Mouse (Mus musculus): Measurements from ENCODE around the gene Asb10.
A peak's percentile ranks its signal among the peaks of the same experiment; 100 is the strongest.

The Asb10 gene

GRCm38 (mm10) chr5:24534292-24534691, 6.5 kb downstream of the Asb10 start:
- DNase-seq: peak; percentile 25

DNA sequence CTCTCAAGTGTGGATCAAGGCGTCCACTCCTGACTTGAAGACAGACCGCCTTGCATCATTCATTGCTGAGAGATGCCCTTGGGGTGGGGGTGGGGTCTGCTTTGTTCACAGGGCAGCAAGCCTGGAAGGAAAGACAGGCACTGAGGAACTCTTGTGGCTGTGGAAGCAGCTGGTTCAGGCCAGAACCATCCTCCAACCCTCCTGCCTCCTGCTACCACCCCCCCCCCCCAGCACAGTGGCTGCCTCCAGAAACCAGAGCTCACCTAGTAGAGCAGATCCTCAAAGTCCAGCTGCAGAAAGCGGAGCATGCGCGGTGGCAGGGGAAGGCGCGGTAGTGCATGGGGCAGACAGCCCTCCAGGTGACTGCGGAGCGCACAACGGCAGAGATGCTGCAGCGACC, 7.4 kb downstream of the Asb10 start:
- DNase-seq: no peak

- DNase-seq: peak; percentile 95
These were observed 10.6 kb downstream of the Asb10 start for GRCm38 (mm10) chr5:24530042-24530689.

DNA sequence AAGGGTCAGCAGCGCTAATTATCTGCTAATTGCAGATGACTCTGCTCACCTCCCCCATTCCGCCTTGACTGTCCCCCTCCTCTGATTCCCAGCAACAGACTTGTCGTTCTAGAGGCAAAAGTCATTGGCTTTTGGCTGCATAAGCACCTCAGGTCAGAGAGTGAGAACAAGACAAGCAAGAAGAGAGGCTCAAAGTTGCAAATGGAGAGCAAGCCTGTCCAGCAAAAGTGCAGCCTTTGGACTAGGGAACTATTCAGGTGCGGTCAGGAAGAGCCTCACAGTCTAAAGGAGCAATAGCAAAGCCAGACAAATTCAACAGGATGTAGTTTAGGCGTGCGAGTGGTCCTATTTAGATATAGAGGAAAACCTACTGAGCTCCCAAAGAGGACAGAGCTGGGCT, 13.0 kb downstream of the Asb10 start:
- DNase-seq: no peak

DNA sequence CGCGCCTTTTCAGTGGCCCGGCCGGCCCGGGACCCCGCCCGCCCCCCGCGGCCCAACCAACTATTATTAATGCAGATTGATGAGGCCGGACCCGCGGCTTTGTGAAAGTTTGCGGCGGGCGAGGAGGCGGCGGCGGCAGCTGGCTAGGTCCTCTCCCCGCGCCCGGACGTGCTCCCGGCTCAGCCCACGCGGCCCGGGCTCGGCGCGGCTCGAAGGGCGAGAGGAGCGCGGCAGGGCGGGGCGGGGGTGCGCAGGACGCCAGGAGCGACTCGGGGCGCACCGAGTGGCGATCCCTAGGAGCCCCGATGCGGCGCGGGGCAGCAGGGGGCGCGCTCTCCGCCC, 13.9 kb downstream of the Asb10 start, which contains the start of gene Gbx1:
Gene Gbx1 (minus strand): TSS at position 314 of the 342 bp plus-strand sequence.
- DNase-seq: no peak

- no peak for DNase-seq
These were observed 14.4 kb downstream of the Asb10 start for GRCm38 (mm10) chr5:24526190-24526888.

- no peak for DNase-seq
These were observed 15.2 kb downstream of the Asb10 start for GRCm38 (mm10) chr5:24525360-24526189.

GRCm38 (mm10) chr5:24524522-24524921, 16.3 kb downstream of the Asb10 start:
- DNase-seq: no peak

DNA sequence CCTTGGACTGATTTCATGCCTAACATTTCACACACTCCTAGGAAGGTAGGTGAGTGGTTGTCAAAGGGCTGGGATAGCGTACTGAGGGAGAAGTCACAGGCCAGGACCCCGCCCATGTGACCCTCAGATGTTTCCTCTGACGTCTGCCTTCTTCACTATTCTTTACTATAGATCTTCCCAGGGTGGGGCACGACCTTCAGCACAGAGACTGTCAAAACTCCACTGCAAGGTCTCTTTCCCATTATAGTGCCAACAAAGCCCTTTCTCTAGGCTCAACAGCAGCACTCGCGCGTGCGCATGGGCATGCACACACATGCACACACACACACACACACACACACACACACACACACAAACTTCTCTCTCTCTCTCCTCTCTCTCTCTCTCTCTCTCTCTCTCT, 17.0 kb downstream of the Asb10 start:
- DNase-seq: no peak

- DNase-seq: no peak
These were observed 19.4 kb downstream of the Asb10 start for GRCm38 (mm10) chr5:24521366-24521765.

- peak; percentile 26 for DNase-seq
These were observed 28.5 kb downstream of the Asb10 start for GRCm38 (mm10) chr5:24512271-24512670.

- peak; percentile 50 for DNase-seq
These were observed 30.1 kb downstream of the Asb10 start for GRCm38 (mm10) chr5:24510635-24511034.

- DNase-seq: no peak
These were observed 32.4 kb downstream of the Asb10 start for GRCm38 (mm10) chr5:24508406-24508805.

DNA sequence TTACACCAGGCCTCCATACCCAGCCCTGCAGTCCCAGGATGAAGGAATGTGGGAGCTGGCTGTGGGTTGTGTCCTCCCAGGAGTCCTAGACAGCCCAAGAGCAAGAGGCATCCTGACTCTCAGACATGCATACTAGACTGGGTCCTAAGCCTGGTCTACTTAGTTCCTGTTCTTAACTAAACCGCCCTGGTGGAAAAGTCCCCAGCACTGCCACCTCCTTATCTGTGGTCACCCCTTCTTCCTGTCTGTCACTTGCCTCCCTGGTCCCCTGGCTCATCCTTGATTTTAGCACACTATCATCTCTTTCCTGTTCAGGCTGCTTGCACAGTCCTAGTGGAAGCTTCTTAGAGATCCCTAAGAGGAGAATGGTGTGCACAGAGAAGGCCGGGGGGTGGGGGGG, 35.3 kb downstream of the Asb10 start:
- no peak for DNase-seq

GRCm38 (mm10) chr5:24502786-24503185, 38.0 kb downstream of the Asb10 start:
- peak; percentile 74 for DNase-seq

- no peak for DNase-seq
These were observed 39.9 kb downstream of the Asb10 start for GRCm38 (mm10) chr5:24500851-24501250.

GRCm38 (mm10) chr5:24499113-24499512, 41.7 kb downstream of the Asb10 start:
- DNase-seq: no peak

DNA sequence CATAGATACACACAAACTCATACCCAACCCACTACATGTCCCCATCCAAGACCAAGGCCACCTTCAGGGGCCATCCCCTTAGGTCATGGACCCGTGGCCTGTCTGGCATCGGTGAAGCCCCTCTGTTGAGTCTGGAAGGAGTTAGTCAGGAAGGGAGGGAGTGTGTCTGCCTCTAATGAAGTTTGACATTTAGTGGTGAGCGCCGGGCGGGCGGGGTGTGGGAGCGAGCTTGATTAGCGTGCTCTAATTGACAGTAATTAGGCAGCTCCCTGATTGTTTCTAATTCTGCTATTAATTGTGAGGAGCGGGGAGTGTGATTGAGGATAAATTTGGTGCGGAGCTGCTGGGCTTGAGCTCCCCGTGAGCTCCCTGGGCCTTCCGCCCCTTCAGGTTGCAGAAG, 43.3 kb downstream of the Asb10 start:
- no peak for DNase-seq

DNA sequence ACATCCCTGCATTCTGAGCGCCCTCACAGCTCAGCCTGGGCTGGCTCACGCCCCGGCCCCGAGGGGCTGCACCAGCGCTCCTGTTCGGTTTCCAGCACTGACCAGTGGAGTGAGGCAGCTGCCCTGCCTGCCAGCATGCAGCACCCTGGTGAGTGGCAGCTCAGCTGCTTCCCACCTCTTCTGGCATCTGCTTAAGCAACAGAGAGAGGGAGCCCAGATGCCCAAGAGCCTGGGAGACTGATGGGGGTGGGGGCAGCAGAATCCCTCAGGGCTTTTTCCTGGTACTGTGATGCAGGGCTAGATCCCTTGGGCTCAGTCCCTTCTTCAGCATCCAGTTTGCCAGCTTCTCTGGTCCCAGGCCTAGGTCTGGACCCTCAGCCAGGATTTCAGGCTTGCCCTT, 44.0 kb downstream of the Asb10 start:
- DNase-seq: no peak

DNA sequence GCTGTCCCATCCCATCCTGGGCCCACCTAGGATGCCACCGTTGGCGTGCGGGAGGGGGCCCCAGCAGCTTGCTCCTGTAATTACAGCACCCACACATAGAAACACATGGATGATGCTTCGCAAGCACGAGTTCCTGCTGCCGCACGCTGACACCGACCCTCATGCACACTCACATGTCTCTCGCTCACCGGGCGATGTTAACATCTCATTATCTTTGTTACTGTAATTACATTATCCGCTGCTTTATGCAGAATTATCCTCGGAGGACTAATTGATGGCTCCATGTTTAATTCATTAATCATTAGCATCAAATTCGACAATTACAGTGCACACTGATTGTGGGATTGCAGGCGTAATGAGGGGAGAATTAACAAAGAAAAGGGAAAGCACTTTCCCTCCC, 45.8 kb downstream of the Asb10 start:
- DNase-seq: no peak

DNA sequence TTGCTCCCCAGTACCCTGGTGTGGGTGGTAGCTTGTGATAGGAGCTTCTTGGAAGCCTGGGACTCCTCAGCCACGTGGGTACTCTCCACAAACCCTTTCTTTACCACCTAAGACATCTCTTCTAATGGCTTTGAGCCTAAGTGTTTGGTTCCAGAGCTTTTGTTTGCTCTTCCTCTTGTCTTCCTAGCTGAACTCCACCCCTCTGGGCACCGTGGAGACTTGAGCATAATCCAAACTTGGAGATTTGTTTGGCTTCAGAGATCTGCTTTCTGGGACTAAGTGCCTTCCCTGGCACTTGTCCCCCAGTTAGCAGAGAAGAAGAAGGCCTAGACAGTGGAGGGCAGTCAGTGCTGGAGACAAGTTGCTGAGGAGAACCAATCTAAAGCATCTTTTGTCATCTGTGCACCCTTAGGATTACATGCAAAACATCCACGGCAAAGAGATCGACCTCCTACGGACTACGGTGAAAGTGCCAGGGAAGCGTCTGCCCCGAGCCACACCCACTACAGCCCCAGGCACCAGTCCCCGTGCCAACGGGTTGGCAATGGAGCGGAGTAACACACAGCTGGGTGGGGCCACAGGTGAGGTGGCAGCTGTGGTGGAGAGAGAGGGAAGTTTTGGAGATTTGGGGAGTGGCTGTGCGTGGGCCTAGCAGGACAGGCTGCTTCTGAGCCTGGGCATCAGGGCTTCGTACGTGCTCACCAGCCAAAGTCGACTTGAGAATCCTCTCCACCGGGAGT, 48.1 kb downstream of the Asb10 start:
- no peak for DNase-seq

GRCm38 (mm10) chr5:24490413-24490920, 50.3 kb downstream of the Asb10 start:
- DNase-seq: no peak

GRCm38 (mm10) chr5:24486738-24487137, 54.0 kb downstream of the Asb10 start:
- DNase-seq: no peak

Data from kidney, adult 9 months (tissue).